Mouse (Mus musculus) stomach, postnatal 0 days (tissue): ENCODE results near the gene Spaca7. TPM values are rescaled to one million over a fixed set of nuclear protein-coding genes. Genes with fewer than 3 reads are reported as not detected.
A peak's percentile ranks its signal among the peaks of the same experiment; 100 is the strongest.
"Not testable (repeated sequence)": the region's sequence is repeated elsewhere in the genome, so short reads cannot be mapped to it uniquely, and the experiment has no call there.

ENCODE experiments used
- ATAC-seq: fragments of 200-750 bp; cut with Nextera tagmentation; 2 replicates; pipeline ENCODE4 v1.8.0; 2017; ENCODE audit not compliant: low FRiP score, low TSS enrichment
- DNase-seq: peaks from one replicate; pipeline ENCODE4 v3.0.0-alpha.2; 2016; ENCODE audit warnings: low spot score
- H3K27ac ChIP-seq: fragments of 300-500 bp; sonication (generic); replicated peaks from 2 replicates; pipeline ENCODE4 v1.5.1; 2014; ENCODE audit warnings: mild to moderate bottlenecking, control low read depth
- H3K27me3 ChIP-seq: fragments of 300-500 bp; sonication (generic); 2 replicates; pipeline ENCODE4 v1.6.1; 2014; ENCODE audit warnings: low read length; ENCODE audit not compliant: control insufficient read depth, insufficient read depth
- H3K36me3 ChIP-seq: fragments of 300-500 bp; sonication (generic); 2 replicates; pipeline ENCODE4 v1.6.1; 2014; ENCODE audit warnings: low read length, mixed read lengths; ENCODE audit not compliant: control insufficient read depth, insufficient read depth
- H3K4me1 ChIP-seq: fragments of 300-500 bp; sonication (generic); replicated peaks from 2 replicates; pipeline ENCODE4 v1.6.1; 2014; ENCODE audit warnings: antibody characterized with exemption; ENCODE audit not compliant: control insufficient read depth, insufficient read depth
- H3K4me2 ChIP-seq: fragments of 300-500 bp; sonication (generic); replicated peaks from 2 replicates; pipeline ENCODE4 v1.6.1; 2014; ENCODE audit warnings: low read depth, mild to moderate bottlenecking, control low read depth, moderate library complexity
- H3K4me3 ChIP-seq: fragments of 300-500 bp; sonication (generic); 2 replicates; pipeline ENCODE4 v1.5.1; 2014; ENCODE audit warnings: low read depth, low read length, control low read depth
- H3K9ac ChIP-seq: fragments of 300-500 bp; sonication (generic); 2 replicates; pipeline ENCODE4 v1.6.1; 2014; ENCODE audit warnings: mild to moderate bottlenecking, low read length, control low read depth, mixed read lengths
- H3K9me3 ChIP-seq: fragments of 300-500 bp; sonication (generic); 2 replicates; pipeline ENCODE4 v1.6.1; 2016; ENCODE audit warnings: low read length; ENCODE audit not compliant: control insufficient read depth
- CTCF ChIP-seq: IDR thresholded peaks from 2 replicates; pipeline ENCODE4 v1.5.1; 2016; ENCODE audit warnings: antibody characterized with exemption, low read depth, mild to moderate bottlenecking, moderate library complexity
- EP300 ChIP-seq: optimal IDR thresholded peaks from 2 replicates; pipeline ENCODE3; 2016; ENCODE audit warnings: antibody characterized with exemption
- WGBS: fragments of 180-500 bp; shearing (Covaris S2); extraction: QIAGEN DNeasy Blood & Tissue Kit; methylation state at CpG from one replicate; pipeline ENCODE4 v1.1.7; 2014; 5-methylcytosine and 5-hydroxymethylcytosine counted together
- polyA plus RNA-seq: library from polyadenylated mRNA; unstranded; fragments of >200 nt; fragmentation: Nextera tagmentation; extraction: Ambion mirVana; gene quantifications from 2 replicates; pipeline ENCODE4 v1.2.1, GENCODE M21; 2015

The Spaca7 gene
- polyA plus RNA-seq, 1 experiment from 2014 or later, result not detected

DNA sequence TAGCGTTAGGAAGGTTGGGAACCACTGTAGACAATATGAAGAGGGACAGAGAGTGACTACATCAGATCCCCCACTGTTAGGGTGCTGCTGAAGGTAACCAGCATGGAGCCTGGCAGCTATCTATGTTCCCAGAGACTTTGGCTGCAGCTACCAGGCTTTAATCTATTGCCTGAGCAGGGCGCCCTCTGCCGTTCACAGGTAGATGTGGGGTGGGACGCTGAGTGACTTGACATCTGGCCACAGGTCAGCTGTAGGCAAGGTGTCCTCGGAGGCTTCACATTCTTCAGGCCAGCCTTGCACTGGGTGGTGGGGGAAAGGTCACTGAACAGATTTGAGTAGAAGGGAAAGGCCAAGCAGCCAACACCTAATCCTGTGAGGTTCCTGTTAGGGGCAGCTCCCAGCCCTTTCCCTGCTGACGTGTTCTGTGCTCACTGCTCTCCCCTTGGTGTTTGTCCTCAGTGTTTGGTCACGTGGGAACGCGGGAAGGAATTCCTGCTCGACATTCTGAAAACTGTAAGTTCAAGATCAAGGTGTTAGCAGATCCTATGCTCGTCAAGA, 11.3 kb upstream of the Spaca7 start:
- Histone ChIP-seq H3K4me2 (no peak overlapping the region), H3K27ac (no peak overlapping the region), H3K4me1 (no peaks in the 10 kb centered on the region), H3K27me3 (no peaks in the 10 kb centered on the region), H3K36me3 (no peaks in the 10 kb centered on the region), H3K9me3 (no peaks in the 10 kb centered on the region), H3K9ac (no peak overlapping the region), H3K4me3 (no peak overlapping the region)
- TF ChIP-seq CTCF (peak; percentile 87), EP300 (no peak)
- WGBS, result 13% methylated on average over 11 of the region's 11 CpGs
- DNase-seq, result peak; percentile 79
- 0 out of 2 replicates have a peak, but pooled peaks have one; percentile 45 for ATAC-seq

DNA sequence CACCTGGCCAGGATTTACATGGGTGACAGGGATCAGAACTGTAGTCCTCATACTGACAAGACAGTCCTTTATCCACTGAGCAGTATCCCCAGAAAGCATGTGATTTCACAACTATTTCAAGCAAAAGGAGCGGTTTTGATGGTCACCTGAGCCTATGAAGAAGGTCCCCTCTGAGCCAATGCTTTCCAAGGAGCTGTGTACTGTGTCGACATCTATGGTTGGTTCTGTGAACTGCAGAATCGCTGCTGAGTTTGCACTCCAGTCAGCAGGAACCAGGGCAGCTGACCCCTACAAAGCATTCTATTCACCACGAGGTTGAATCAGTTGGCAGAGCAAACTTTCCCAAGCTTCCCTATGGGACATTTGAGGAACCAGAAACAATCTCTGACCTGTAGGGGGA, 8.5 kb upstream of the Spaca7 start:
- DNase-seq (peak; percentile 52), ATAC-seq (no peak; the same call in 1 of the 2 replicates)
- Histone ChIP-seq H3K9me3 (no peaks in the 10 kb centered on the region), H3K9ac (no peak overlapping the region), H3K4me2 (no peak overlapping the region), H3K27me3 (no peaks in the 10 kb centered on the region), H3K4me3 (no peak overlapping the region), H3K36me3 (no peaks in the 10 kb centered on the region), H3K4me1 (no peaks in the 10 kb centered on the region), H3K27ac (no peak overlapping the region)
- WGBS, result 3% methylated on average over 4 of the region's 4 CpGs
- TF ChIP-seq CTCF (peak; percentile 88), EP300 (no peak)

- TF ChIP-seq EP300 (no peak), CTCF (no peak)
- Histone ChIP-seq H3K4me3 (no peak overlapping the region), H3K9me3 (no peaks in the 10 kb centered on the region), H3K27me3 (no peaks in the 10 kb centered on the region), H3K4me1 (no peaks in the 10 kb centered on the region), H3K9ac (no peak overlapping the region), H3K4me2 (no peak overlapping the region), H3K27ac (no peak overlapping the region), H3K36me3 (no peaks in the 10 kb centered on the region)
- no peak for ATAC-seq
- WGBS, result 74% methylated on average over 10 of the region's 10 CpGs
- DNase-seq, result no peak
These were observed 7.3 kb upstream of the Spaca7 start for GRCm38 (mm10) chr8:12565488-12565887.

GRCm38 (mm10) chr8:12566509-12566908, 6.3 kb upstream of the Spaca7 start:
- Histone ChIP-seq H3K9ac (no peak overlapping the region), H3K36me3 (no peaks in the 10 kb centered on the region), H3K27me3 (no peaks in the 10 kb centered on the region), H3K4me3 (no peak overlapping the region), H3K4me1 (no peaks in the 10 kb centered on the region), H3K9me3 (no peaks in the 10 kb centered on the region), H3K27ac (no peak overlapping the region), H3K4me2 (no peak overlapping the region)
- 34% methylated on average over 7 of the region's 7 CpGs for WGBS
- no peak for TF ChIP-seq EP300
- no peak for TF ChIP-seq CTCF
- DNase-seq (no peak), ATAC-seq (no peak)

GRCm38 (mm10) chr8:12576003-12576402, 3.2 kb downstream of the Spaca7 start:
- H3K4me2 ChIP-seq, result no peak overlapping the region
- H3K9ac ChIP-seq, result no peak overlapping the region
- 70% methylated on average over 5 of the region's 5 CpGs for WGBS
- no peak overlapping the region for H3K27ac ChIP-seq
- ATAC-seq (no peak), DNase-seq (no peak)
- no peak for TF ChIP-seq CTCF
- no peak for TF ChIP-seq EP300
- no peaks in the 10 kb centered on the region for H3K27me3 ChIP-seq
- no peaks in the 10 kb centered on the region for H3K36me3 ChIP-seq
- H3K9me3 ChIP-seq, result no peaks in the 10 kb centered on the region
- H3K4me3 ChIP-seq, result no peak overlapping the region
- H3K4me1 ChIP-seq, result no peaks in the 10 kb centered on the region

- H3K27me3 ChIP-seq, result no peaks in the 10 kb centered on the region
- H3K4me2 ChIP-seq, result no peak overlapping the region
- no peaks in the 10 kb centered on the region for H3K36me3 ChIP-seq
- DNase-seq, result no peak
- WGBS, result 73% methylated on average over 6 of the region's 6 CpGs
- H3K4me1 ChIP-seq, result no peaks in the 10 kb centered on the region
- H3K4me3 ChIP-seq, result no peak overlapping the region
- H3K27ac ChIP-seq, result no peak overlapping the region
- TF ChIP-seq EP300, result no peak
- TF ChIP-seq CTCF, result no peak
- no peak overlapping the region for H3K9ac ChIP-seq
- ATAC-seq, result no peak
- no peaks in the 10 kb centered on the region for H3K9me3 ChIP-seq
These were observed 3.9 kb downstream of the Spaca7 start for GRCm38 (mm10) chr8:12576739-12577138.

DNA sequence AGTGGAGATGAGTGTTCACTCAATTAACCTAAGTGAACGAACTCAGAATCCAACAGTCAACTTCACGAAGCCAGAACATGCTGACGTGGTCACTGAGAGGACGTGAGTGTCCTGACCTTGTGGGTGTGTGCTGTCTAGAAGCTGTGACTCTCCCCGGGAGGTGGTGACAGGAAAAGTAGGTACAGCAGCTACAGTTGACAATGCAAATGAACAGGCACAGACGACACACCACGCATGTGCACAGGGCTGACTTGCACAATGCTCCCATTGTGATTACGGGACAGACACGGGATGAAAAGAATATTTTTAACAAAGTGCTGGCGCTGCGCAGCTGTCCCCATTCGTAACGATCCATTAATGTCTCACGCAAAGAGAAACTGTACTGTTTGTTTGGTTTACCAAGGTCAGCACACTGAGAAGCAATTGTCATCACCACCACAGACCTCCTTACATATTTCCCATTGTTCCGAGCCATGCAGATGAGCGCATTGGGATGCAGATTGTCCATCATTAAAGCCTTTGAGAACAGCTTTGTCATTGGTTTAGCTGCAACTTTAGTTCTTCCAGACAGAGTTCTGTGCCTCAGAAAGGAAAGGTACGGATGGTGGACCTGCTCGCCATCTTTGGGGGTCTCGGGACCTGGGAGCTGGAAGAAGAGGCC, 6.6 kb downstream of the Spaca7 start:
- not testable (repeated sequence) for H3K36me3 ChIP-seq, H3K4me3 ChIP-seq, H3K27ac ChIP-seq, H3K4me1 ChIP-seq, ATAC-seq, H3K9ac ChIP-seq, H3K9me3 ChIP-seq, H3K4me2 ChIP-seq, DNase-seq, H3K27me3 ChIP-seq
- WGBS, result 77% methylated on average over 19 of the region's 19 CpGs
